Mouse (Mus musculus): Measurements from ENCODE around the gene Cntrl. TPM values are rescaled to one million over a fixed set of nuclear protein-coding genes. Genes with fewer than 3 reads are reported as not detected.

The Cntrl gene
- polyA plus RNA-seq, 2 experiments, result 8.0 to 12.0 TPM

- Histone ChIP-seq H3K4me1 (replicated peaks; ENCODE audit: control insufficient read depth in 2 of 2, insufficient read depth in 2 of 2, low read length in 1 of 2) (no peaks in the 10 kb centered on the region), H3K4me3 (ENCODE audit: insufficient read depth in 1 of 2, low read depth in 2 of 2, low read length in 2 of 2) (no peak overlapping the region), H3K9me3 (ENCODE audit: control insufficient read depth, low read length) (no peaks in the 10 kb centered on the region), H3K9ac (replicated peaks) (no peak overlapping the region), H3K27ac (no peak overlapping the region), H3K4me2 (ENCODE audit: low read depth) (no peak overlapping the region), H3K36me3 (replicated peaks; ENCODE audit: control insufficient read depth, insufficient read depth, low read depth) (peaks cover 36% of the 10 kb centered on the region), H3K27me3 (ENCODE audit: control insufficient read depth, insufficient read depth, low read length) (no peaks in the 10 kb centered on the region)
- ATAC-seq (ENCODE audit: insufficient read depth) (no peak), DNase-seq (ENCODE audit: low read depth in 3 of 3, low spot score in 3 of 3) (no peak)
- WGBS (ENCODE audit: insufficient replicate concordance), result 82% methylated on average over 10 of the region's 10 CpGs
- TF ChIP-seq EP300 (IDR thresholded peaks at IDR 0.05; ENCODE audit: low read depth) (no peak), CTCF (IDR thresholded peaks at IDR 0.05; ENCODE audit: low read depth) (no peak)
Measured at GRCm38 (mm10) chr2:35148806-35149205, 39.5 kb downstream of the Cntrl start.

DNA sequence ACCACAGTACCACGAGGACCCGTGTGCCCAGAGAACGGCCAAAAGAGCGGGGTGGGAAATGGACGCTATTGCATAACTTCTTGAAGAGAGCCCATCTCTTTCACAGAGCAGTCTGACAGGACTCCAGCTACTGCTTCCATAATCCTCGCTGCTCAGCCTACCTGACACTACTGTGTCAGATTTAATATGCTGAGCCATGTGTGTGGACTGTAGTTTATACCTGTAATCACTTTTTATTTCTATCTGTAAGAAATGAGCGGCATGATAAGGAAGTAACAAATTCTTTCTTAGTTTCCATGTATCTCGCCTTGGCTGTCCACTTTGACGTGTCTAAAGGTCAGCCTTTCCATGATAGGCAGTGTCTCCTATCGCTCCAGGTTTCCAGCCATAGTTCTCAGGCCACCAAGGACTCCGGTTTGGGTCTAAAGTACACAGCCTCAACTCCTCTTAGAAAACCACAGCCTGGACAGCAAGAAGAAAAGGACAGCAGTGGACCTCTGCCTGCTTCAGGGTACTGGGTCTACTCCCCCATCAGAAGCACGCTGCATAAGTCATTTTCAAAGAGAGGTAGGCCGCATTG is 42.1 kb downstream of the Cntrl start:
- H3K27me3 ChIP-seq (ENCODE audit: control insufficient read depth, insufficient read depth, low read length), result no peaks in the 10 kb centered on the region
- peaks cover 43% of the 10 kb centered on the region for H3K36me3 ChIP-seq (replicated peaks; ENCODE audit: control insufficient read depth, insufficient read depth, low read depth)
- no peak overlapping the region for H3K4me2 ChIP-seq (ENCODE audit: low read depth)
- no peak overlapping the region for H3K27ac ChIP-seq
- no peak for TF ChIP-seq CTCF (IDR thresholded peaks at IDR 0.05; ENCODE audit: low read depth)
- no peak for TF ChIP-seq EP300 (IDR thresholded peaks at IDR 0.05; ENCODE audit: low read depth)
- H3K9ac ChIP-seq (replicated peaks), result no peak overlapping the region
- 81% methylated on average over 13 of the region's 13 CpGs for WGBS (ENCODE audit: insufficient replicate concordance)
- H3K4me1 ChIP-seq (replicated peaks; ENCODE audit: control insufficient read depth in 2 of 2, insufficient read depth in 2 of 2, low read length in 1 of 2), result peaks cover 0 to under 1% of the 10 kb centered on the region in 2 experiments; a peak in 1 of 4 replicates
- no peak overlapping the region for H3K4me3 ChIP-seq (ENCODE audit: insufficient read depth in 1 of 2, low read depth in 2 of 2, low read length in 2 of 2)
- no peak for ATAC-seq (ENCODE audit: insufficient read depth)
- H3K9me3 ChIP-seq (ENCODE audit: control insufficient read depth, low read length), result no peaks in the 10 kb centered on the region
- no peak for DNase-seq (ENCODE audit: low read depth in 3 of 3, low spot score in 3 of 3)

DNA sequence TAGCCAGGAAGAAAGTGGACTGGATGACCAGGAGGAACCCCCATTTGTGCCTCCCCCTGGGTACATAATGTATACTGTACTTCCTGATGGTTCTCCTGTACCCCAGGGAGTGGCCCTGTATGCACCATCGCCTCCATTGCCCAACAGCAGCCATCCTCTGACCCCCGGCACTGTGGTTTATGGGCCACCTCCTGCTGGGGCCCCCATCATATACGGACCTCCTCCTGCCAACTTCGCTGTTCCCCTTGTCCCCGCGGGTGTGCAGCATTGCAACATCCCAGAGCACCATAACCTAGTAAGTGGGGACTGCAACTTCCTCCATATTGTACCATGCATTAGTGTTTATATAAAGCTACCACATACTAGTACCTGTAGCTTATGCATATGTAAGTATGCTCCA is 43.9 kb downstream of the Cntrl start:
- peaks cover 35% of the 10 kb centered on the region for H3K36me3 ChIP-seq (replicated peaks; ENCODE audit: control insufficient read depth, insufficient read depth, low read depth)
- ATAC-seq (ENCODE audit: insufficient read depth) (no peak), DNase-seq (ENCODE audit: low read depth in 3 of 3, low spot score in 3 of 3) (no peak)
- 61% methylated on average over 6 of the region's 6 CpGs for WGBS (ENCODE audit: insufficient replicate concordance)
- no peaks in the 10 kb centered on the region for H3K27me3 ChIP-seq (ENCODE audit: control insufficient read depth, insufficient read depth, low read length)
- no peak overlapping the region for H3K9ac ChIP-seq (replicated peaks)
- peaks cover 0 to 2% of the 10 kb centered on the region in 2 experiments; a peak in 1 of 4 replicates for H3K4me1 ChIP-seq (replicated peaks; ENCODE audit: control insufficient read depth in 2 of 2, insufficient read depth in 2 of 2, low read length in 1 of 2)
- no peaks in the 10 kb centered on the region for H3K9me3 ChIP-seq (ENCODE audit: control insufficient read depth, low read length)
- H3K27ac ChIP-seq, result no peak overlapping the region
- no peak overlapping the region for H3K4me2 ChIP-seq (ENCODE audit: low read depth)
- H3K4me3 ChIP-seq (ENCODE audit: insufficient read depth in 1 of 2, low read depth in 2 of 2, low read length in 2 of 2), result no peak overlapping the region
- TF ChIP-seq CTCF (IDR thresholded peaks at IDR 0.05; ENCODE audit: low read depth) (no peak), EP300 (IDR thresholded peaks at IDR 0.05; ENCODE audit: low read depth) (no peak)

DNA sequence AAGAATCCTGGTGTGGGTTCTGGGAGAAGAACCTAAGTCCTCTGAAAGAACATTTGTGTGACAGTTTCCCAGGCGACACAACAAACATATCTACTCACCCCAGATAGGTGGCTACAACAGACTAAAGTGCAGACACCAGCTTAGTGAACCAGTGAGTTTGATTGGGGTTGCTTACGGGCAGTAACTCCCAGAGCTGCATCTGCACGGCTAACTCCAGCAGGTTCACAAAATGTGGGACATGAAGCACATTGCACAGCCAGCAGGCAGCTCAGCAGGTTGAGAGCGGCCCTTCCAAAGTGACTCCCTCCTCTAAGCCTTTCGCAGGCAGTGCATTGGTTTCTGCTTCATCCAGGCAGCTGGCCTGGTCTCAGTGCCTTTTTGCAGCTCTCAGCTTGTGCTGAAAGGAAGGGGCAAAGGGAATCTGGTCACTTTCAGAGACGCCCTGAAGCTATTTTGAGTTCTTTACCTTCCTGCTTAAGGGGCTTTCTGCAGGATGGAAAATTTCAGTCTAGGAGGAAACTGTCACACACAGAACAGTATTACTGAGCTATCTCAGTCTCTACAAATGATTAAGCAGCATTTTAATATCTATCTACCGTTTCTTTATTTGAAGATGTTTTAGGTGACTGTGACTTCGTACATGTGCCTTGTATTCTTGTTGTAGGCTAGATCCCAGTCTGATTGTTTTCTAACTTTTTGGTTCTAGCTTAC is 44.7 kb downstream of the Cntrl start:
- no peak for DNase-seq (ENCODE audit: low read depth in 3 of 3, low spot score in 3 of 3)
- H3K4me1 ChIP-seq (replicated peaks; ENCODE audit: control insufficient read depth in 2 of 2, insufficient read depth in 2 of 2, low read length in 1 of 2), result peaks cover 0 to 2% of the 10 kb centered on the region in 2 experiments; a peak in 1 of 4 replicates
- no peak overlapping the region for H3K4me2 ChIP-seq (ENCODE audit: low read depth)
- WGBS (ENCODE audit: insufficient replicate concordance), result 73% methylated on average over 8 of the region's 8 CpGs
- TF ChIP-seq EP300 (IDR thresholded peaks at IDR 0.05; ENCODE audit: low read depth) (no peak), CTCF (IDR thresholded peaks at IDR 0.05; ENCODE audit: low read depth) (no peak)
- H3K9me3 ChIP-seq (ENCODE audit: control insufficient read depth, low read length), result no peaks in the 10 kb centered on the region
- no peak overlapping the region for H3K27ac ChIP-seq
- no peak overlapping the region for H3K4me3 ChIP-seq (ENCODE audit: insufficient read depth in 1 of 2, low read depth in 2 of 2, low read length in 2 of 2)
- no peak overlapping the region for H3K9ac ChIP-seq (replicated peaks)
- no peaks in the 10 kb centered on the region for H3K27me3 ChIP-seq (ENCODE audit: control insufficient read depth, insufficient read depth, low read length)
- H3K36me3 ChIP-seq (replicated peaks; ENCODE audit: control insufficient read depth, insufficient read depth, low read depth), result peaks cover 35% of the 10 kb centered on the region
- no peak for ATAC-seq (ENCODE audit: insufficient read depth)

DNA sequence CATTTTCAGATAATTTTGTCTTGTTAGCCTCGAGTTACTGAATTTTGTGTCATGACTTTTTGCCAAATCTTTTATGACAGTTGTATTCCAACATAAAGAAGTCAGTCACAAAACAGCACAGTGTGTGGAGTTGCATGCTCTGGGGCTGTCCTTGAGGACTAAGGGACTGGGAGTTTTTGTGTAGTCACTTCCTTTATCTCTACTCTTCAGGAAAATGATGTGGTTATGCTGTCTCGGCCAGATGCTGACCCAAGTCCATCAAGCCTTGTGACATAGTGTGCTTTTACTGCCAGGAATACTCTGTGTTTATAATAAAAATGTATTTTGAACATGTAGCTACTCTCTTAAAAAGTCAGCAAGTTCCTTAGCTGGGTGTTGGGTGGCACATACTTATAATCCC is 47.7 kb downstream of the Cntrl start:
- ATAC-seq (ENCODE audit: insufficient read depth), result no peak
- peaks cover 25% of the 10 kb centered on the region for H3K36me3 ChIP-seq (replicated peaks; ENCODE audit: control insufficient read depth, insufficient read depth, low read depth)

More for the DNA sequence above, 47.7 kb downstream of the Cntrl start:
- WGBS (ENCODE audit: insufficient replicate concordance), result 44% methylated on average over 2 of the region's 2 CpGs
- TF ChIP-seq CTCF (IDR thresholded peaks at IDR 0.05; ENCODE audit: low read depth) (no peak), EP300 (IDR thresholded peaks at IDR 0.05; ENCODE audit: low read depth) (no peak)
- H3K9me3 ChIP-seq (ENCODE audit: control insufficient read depth, low read length), result no peaks in the 10 kb centered on the region
- H3K9ac ChIP-seq (replicated peaks), result no peak overlapping the region
- no peak overlapping the region for H3K27ac ChIP-seq
- H3K4me2 ChIP-seq (ENCODE audit: low read depth), result no peak overlapping the region
- DNase-seq (ENCODE audit: low read depth in 3 of 3, low spot score in 3 of 3), result no peak
- H3K4me1 ChIP-seq (replicated peaks; ENCODE audit: control insufficient read depth in 2 of 2, insufficient read depth in 2 of 2, low read length in 1 of 2), result peaks cover 0 to 2% of the 10 kb centered on the region in 2 experiments; a peak in 1 of 4 replicates
- no peak overlapping the region for H3K4me3 ChIP-seq (ENCODE audit: insufficient read depth in 1 of 2, low read depth in 2 of 2, low read length in 2 of 2)
- H3K27me3 ChIP-seq (ENCODE audit: control insufficient read depth, insufficient read depth, low read length), result no peaks in the 10 kb centered on the region
